Comparison of ENCODE assay signal across 8 mouse cellular contexts in the genomic region with DNA sequence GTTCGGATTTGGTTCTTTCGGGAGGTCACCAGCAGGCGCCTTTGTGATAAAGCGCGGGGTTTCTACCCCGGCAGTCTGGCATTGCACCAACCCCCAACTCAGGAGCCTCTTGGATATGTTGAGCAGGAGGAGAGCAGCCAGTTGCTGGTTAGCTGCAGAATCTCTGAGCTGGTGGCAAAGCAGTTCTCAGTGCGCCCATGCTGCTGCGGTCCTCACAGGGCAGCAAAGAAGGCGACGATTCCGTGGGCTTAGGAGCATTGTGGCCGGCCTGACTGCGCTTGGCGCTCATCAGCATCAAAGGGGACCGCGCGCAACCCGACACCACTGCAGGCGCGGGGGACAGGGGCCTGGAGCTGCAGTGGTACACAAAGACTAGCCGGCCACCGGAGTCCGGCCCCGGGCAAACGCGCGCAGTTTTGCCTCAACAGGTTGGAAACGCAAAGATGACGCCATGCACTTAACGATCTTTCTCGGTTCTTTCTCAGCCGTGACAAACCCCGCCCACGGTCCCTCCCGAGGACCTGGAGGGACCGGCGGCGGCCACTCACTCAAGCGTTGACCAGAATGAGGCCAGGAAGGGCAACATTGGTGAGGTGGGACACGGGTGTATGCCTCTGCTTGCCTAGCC. TPM values are rescaled to one million over a fixed set of nuclear protein-coding genes. Genes with fewer than 3 reads are reported as not detected.
DNase-seq lines count a peak whose midpoint lies in the region; ATAC-seq and TF ChIP-seq lines count a peak whose summit lies in the region.

No protein-coding gene starts in this region.

- no peaks in the 10 kb centered on the region for H3K36me3 ChIP-seq in testis, adult 2 months (ENCODE audit: control insufficient read depth, insufficient read depth, low read length)
- H3K36me3 ChIP-seq in embryonic facial prominence, embryonic 14.5 days (ENCODE audit: control insufficient read depth, insufficient read depth, low read length): no peaks in the 10 kb centered on the region
- no peaks in the 10 kb centered on the region for H3K36me3 ChIP-seq in intestine, embryonic 16.5 days (ENCODE audit: control insufficient read depth, insufficient read depth, low read length)
- H3K36me3 ChIP-seq in liver, postnatal 0 days (replicated peaks; ENCODE audit: insufficient read depth, low read length): no peaks in the 10 kb centered on the region
- no peaks in the 10 kb centered on the region for H3K36me3 ChIP-seq in small intestine, adult 2 months (ENCODE audit: control insufficient read depth, insufficient read depth, low read length)

- H3K4me1 ChIP-seq in testis, adult 2 months (ENCODE audit: control insufficient read depth, insufficient read depth, low read length): no peaks in the 10 kb centered on the region
- peaks cover 10% of the 10 kb centered on the region; the same call in 1 of the 2 replicates for H3K4me1 ChIP-seq in embryonic facial prominence, embryonic 14.5 days (ENCODE audit: control insufficient read depth, insufficient read depth, low read length)
- H3K4me1 ChIP-seq in intestine, embryonic 16.5 days (ENCODE audit: control insufficient read depth, insufficient read depth, low read length): peaks cover 20% of the 10 kb centered on the region
- peaks cover 11% of the 10 kb centered on the region for H3K4me1 ChIP-seq in liver, postnatal 0 days (ENCODE audit: insufficient read depth)
- H3K4me1 ChIP-seq in small intestine, adult 2 months (ENCODE audit: control insufficient read depth, insufficient read depth, insufficient read length, low read length): no peaks in the 10 kb centered on the region

- H3K27ac ChIP-seq in testis, adult 2 months (ENCODE audit: control insufficient read depth, insufficient read depth, low read depth, low read length): no peak overlapping the region
- H3K27ac ChIP-seq in embryonic facial prominence, embryonic 14.5 days (replicated peaks; ENCODE audit: low read depth, low read length): peak overlapping the region; percentile 44; the same call in 1 of the 2 replicates
- no peak overlapping the region for H3K27ac ChIP-seq in intestine, embryonic 16.5 days (ENCODE audit: low read length)
- no peak overlapping the region for H3K27ac ChIP-seq in liver, postnatal 0 days (ENCODE audit: low read depth)
- H3K27ac ChIP-seq in small intestine, adult 2 months (ENCODE audit: insufficient read depth, low read depth, low read length): no peak overlapping the region

- H3K9ac ChIP-seq in embryonic facial prominence, embryonic 14.5 days (ENCODE audit: low read depth, low read length): peak overlapping the region; percentile 59
- H3K9ac ChIP-seq in intestine, embryonic 16.5 days (ENCODE audit: low read depth, low read length): peak overlapping the region; percentile 67
- no peak overlapping the region for H3K9ac ChIP-seq in liver, postnatal 0 days (replicated peaks)

- no peak for TF ChIP-seq POLR2A in testis, adult 2 months (IDR thresholded peaks at IDR 0.05; ENCODE audit: control insufficient read depth, low read depth, low read length)
- TF ChIP-seq POLR2A in small intestine, adult 2 months (IDR thresholded peaks at IDR 0.05; ENCODE audit: low read depth, low read length): no peak

- no peak for TF ChIP-seq CTCF in testis, adult 2 months (IDR thresholded peaks at IDR 0.05; ENCODE audit: control insufficient read depth, insufficient read depth, insufficient replicate concordance, low read depth, low read length)
- TF ChIP-seq CTCF in liver, postnatal 0 days (IDR thresholded peaks at IDR 0.05; ENCODE audit: low read depth): no peak
- TF ChIP-seq CTCF in small intestine, adult 2 months (IDR thresholded peaks at IDR 0.05; ENCODE audit: extremely low read depth, insufficient read length, insufficient replicate concordance, low read depth, low read length): no peak

- ATAC-seq in embryonic facial prominence, embryonic 14.5 days (ENCODE audit: low read depth): 0 out of 2 replicates have a peak, but pooled peaks have one; percentile 14
- ATAC-seq in intestine, embryonic 16.5 days: peak; percentile 12; the same call in 1 of the 2 replicates
- ATAC-seq in liver, postnatal 0 days: no peak

- peak overlapping the region; percentile 48 for H3K4me3 ChIP-seq in testis, adult 2 months (ENCODE audit: control insufficient read depth, low read depth, low read length)
- peak overlapping the region; percentile 51 for H3K4me3 ChIP-seq in embryonic facial prominence, embryonic 14.5 days (ENCODE audit: low read depth, low read length)
- H3K4me3 ChIP-seq in intestine, embryonic 16.5 days (ENCODE audit: low read length): peak overlapping the region; percentile 60
- H3K4me3 ChIP-seq in liver, postnatal 0 days (ENCODE audit: low read depth, low read length): peak overlapping the region; percentile 43
- H3K4me3 ChIP-seq in small intestine, adult 2 months (ENCODE audit: low read depth, low read length): peak overlapping the region; percentile 58

- TF ChIP-seq EP300 in liver, postnatal 0 days (IDR thresholded peaks at IDR 0.05; ENCODE audit: low read depth): no peak

- no peak for DNase-seq in testis, postnatal 14 days (ENCODE audit: low spot score)
- DNase-seq in embryonic facial prominence, embryonic 14.5 days (ENCODE audit: low spot score): peak; percentile 59
- peak; percentile 32 for DNase-seq in liver, postnatal 0 days
- DNase-seq in left cerebral cortex, adult 9 months (ENCODE audit: low spot score in 2 of 2): no peak
- no peak for DNase-seq in right cerebral cortex, adult 18-20 months

- peak overlapping the region; percentile 87 for H3K4me2 ChIP-seq in embryonic facial prominence, embryonic 14.5 days (ENCODE audit: low read depth, low read length)
- peak overlapping the region; percentile 96 for H3K4me2 ChIP-seq in intestine, embryonic 16.5 days (ENCODE audit: low read depth, low read length)
- peak overlapping the region; percentile 72 for H3K4me2 ChIP-seq in liver, postnatal 0 days (ENCODE audit: low read depth, low read length)

- no peaks in the 10 kb centered on the region for H3K9me3 ChIP-seq in embryonic facial prominence, embryonic 14.5 days (ENCODE audit: control insufficient read depth, low read length)
- H3K9me3 ChIP-seq in intestine, embryonic 16.5 days (ENCODE audit: control insufficient read depth, low read length): no peaks in the 10 kb centered on the region
- no peaks in the 10 kb centered on the region for H3K9me3 ChIP-seq in liver, postnatal 0 days (ENCODE audit: low read length)

- under 1% methylated on average over 34 of the region's 40 CpGs for WGBS in embryonic facial prominence, embryonic 14.5 days
- WGBS in intestine, embryonic 16.5 days: 2% methylated on average over 40 of the region's 40 CpGs
- 1% methylated on average over 40 of the region's 40 CpGs for WGBS in liver, postnatal 0 days (ENCODE audit: insufficient replicate concordance)
- 4% methylated on average over 40 of the region's 40 CpGs for WGBS in small intestine, adult 2 months

- no peaks in the 10 kb centered on the region for H3K27me3 ChIP-seq in testis, adult 2 months (ENCODE audit: control insufficient read depth, insufficient read depth, low read length)
- peaks cover 22% of the 10 kb centered on the region for H3K27me3 ChIP-seq in embryonic facial prominence, embryonic 14.5 days (replicated peaks; ENCODE audit: control insufficient read depth, insufficient read depth, low read length)
- H3K27me3 ChIP-seq in intestine, embryonic 16.5 days (replicated peaks; ENCODE audit: control insufficient read depth, insufficient read depth, low read length): peaks cover 17% of the 10 kb centered on the region
- peaks cover 42% of the 10 kb centered on the region for H3K27me3 ChIP-seq in liver, postnatal 0 days (ENCODE audit: insufficient read depth, low read length)
- H3K27me3 ChIP-seq in small intestine, adult 2 months (ENCODE audit: control insufficient read depth, insufficient read depth, low read length): 0 out of 2 replicates have a peak, but pooled peaks cover 4% of the 10 kb centered on the region

RNA-seq across cellular contexts. Expression of a gene that starts 0.9 kb away (rescaled TPM):
- 10.5 and 10.8 TPM in 2 replicates for polyA plus RNA-seq in testis, adult 2 months (2012; rRNA removed)
- polyA plus RNA-seq in embryonic facial prominence, embryonic 14.5 days (2014; fragmentation: Nextera tagmentation; extraction: Ambion mirVana): 77.8 and 94.5 TPM in 2 replicates
- 48.6 and 54.3 TPM in 2 replicates for polyA plus RNA-seq in intestine, embryonic 16.5 days (2015; fragmentation: Nextera tagmentation; extraction: Ambion mirVana)
- 137 and 167 TPM in 2 replicates for polyA plus RNA-seq in liver, postnatal 0 days (2015; fragmentation: Nextera tagmentation; extraction: Ambion mirVana)
- polyA plus RNA-seq in small intestine, adult 2 months (2012; rRNA removed): 27.1 and 35.2 TPM in 2 replicates

Comparison
In these comparisons a context has a peak if more than half of its experiments do, and no peak if none do; other contexts are left out.
1. DNase-seq: peak in embryonic facial prominence, embryonic 14.5 days (single experiment) and liver, postnatal 0 days (single experiment); none in testis, postnatal 14 days (single experiment), left cerebral cortex, adult 9 months (0 of 2) and right cerebral cortex, adult 18-20 months (single experiment).
2. Peak in every context shown above with its lines, with median percentiles within 50 percentile points of each other: H3K4me3 ChIP-seq and H3K4me2 ChIP-seq.